Mouse (Mus musculus): Measurements from ENCODE around the gene Rnf180. TPM values are rescaled to one million over a fixed set of nuclear protein-coding genes. Genes with fewer than 3 reads are reported as not detected.

Gene Rnf180
- polyA plus RNA-seq, 1 experiment from 2014 or later = 8.2 TPM

- Histone ChIP-seq H3K36me3 (ENCODE audit: inconsistent target) (no peaks in the 10 kb centered on the region), H3K4me3 (ENCODE audit: inconsistent target) (no peak overlapping the region), H3K27ac (no peak overlapping the region), H3K79me2 (ENCODE audit: inconsistent target) (no peaks in the 10 kb centered on the region; the same call in 1 of the 2 replicates)
- 100% methylated on average over 5 of the region's 5 CpGs for WGBS (ENCODE audit: missing documents)
Observed at GRCm38 (mm10) chr13:105290021-105290420, 4.6 kb downstream of the Rnf180 start.

- Histone ChIP-seq H3K36me3 (ENCODE audit: inconsistent target) (no peaks in the 10 kb centered on the region), H3K4me3 (ENCODE audit: inconsistent target) (no peak overlapping the region), H3K27ac (no peak overlapping the region), H3K79me2 (ENCODE audit: inconsistent target) (no peaks in the 10 kb centered on the region)
- WGBS (ENCODE audit: missing documents) = 70% methylated on average over 8 of the region's 8 CpGs
Observed at GRCm38 (mm10) chr13:105279397-105280018, 15.1 kb downstream of the Rnf180 start.

GRCm38 (mm10) chr13:105270394-105271094, 24.1 kb downstream of the Rnf180 start:
- H3K79me2 ChIP-seq (ENCODE audit: inconsistent target) = no peaks in the 10 kb centered on the region
- 0 out of 2 replicates have a peak, but pooled peaks cover 8% of the 10 kb centered on the region for H3K36me3 ChIP-seq (ENCODE audit: inconsistent target)
- H3K27ac ChIP-seq = no peak overlapping the region
- H3K4me3 ChIP-seq (ENCODE audit: inconsistent target) = no peak overlapping the region
- WGBS (ENCODE audit: missing documents) = 96% methylated on average over 8 of the region's 8 CpGs

GRCm38 (mm10) chr13:105267464-105267863, 27.2 kb downstream of the Rnf180 start:
- Histone ChIP-seq H3K4me3 (ENCODE audit: inconsistent target) (no peak overlapping the region), H3K36me3 (ENCODE audit: inconsistent target) (0 out of 2 replicates have a peak, but pooled peaks cover 8% of the 10 kb centered on the region), H3K27ac (no peak overlapping the region), H3K79me2 (ENCODE audit: inconsistent target) (no peaks in the 10 kb centered on the region)
- WGBS (ENCODE audit: missing documents) = 94% methylated on average over 6 of the region's 6 CpGs

GRCm38 (mm10) chr13:105266746-105267145, 27.9 kb downstream of the Rnf180 start:
- Histone ChIP-seq H3K27ac (no peak overlapping the region), H3K4me3 (ENCODE audit: inconsistent target) (no peak overlapping the region), H3K36me3 (ENCODE audit: inconsistent target) (0 out of 2 replicates have a peak, but pooled peaks cover 8% of the 10 kb centered on the region), H3K79me2 (ENCODE audit: inconsistent target) (no peaks in the 10 kb centered on the region)
- WGBS (ENCODE audit: missing documents) = 0% methylated on average over 2 of the region's 3 CpGs

GRCm38 (mm10) chr13:105256757-105257433, 37.7 kb downstream of the Rnf180 start:
- H3K27ac ChIP-seq = no peak overlapping the region
- no peaks in the 10 kb centered on the region for H3K79me2 ChIP-seq (ENCODE audit: inconsistent target)
- no peak overlapping the region for H3K4me3 ChIP-seq (ENCODE audit: inconsistent target)
- 93% methylated on average over 4 of the region's 4 CpGs for WGBS (ENCODE audit: missing documents)
- H3K36me3 ChIP-seq (ENCODE audit: inconsistent target) = no peaks in the 10 kb centered on the region

GRCm38 (mm10) chr13:105250767-105251166, 43.8 kb downstream of the Rnf180 start:
- Histone ChIP-seq H3K79me2 (ENCODE audit: inconsistent target) (no peaks in the 10 kb centered on the region), H3K36me3 (ENCODE audit: inconsistent target) (peaks cover 5% of the 10 kb centered on the region; the same call in 1 of the 2 replicates), H3K4me3 (ENCODE audit: inconsistent target) (no peak overlapping the region), H3K27ac (no peak overlapping the region)
- WGBS (ENCODE audit: missing documents) = 96% methylated on average over 4 of the region's 4 CpGs

GRCm38 (mm10) chr13:105250264-105250663, 44.4 kb downstream of the Rnf180 start:
- Histone ChIP-seq H3K79me2 (ENCODE audit: inconsistent target) (no peaks in the 10 kb centered on the region), H3K27ac (no peak overlapping the region), H3K36me3 (ENCODE audit: inconsistent target) (peaks cover 5% of the 10 kb centered on the region; the same call in 1 of the 2 replicates), H3K4me3 (ENCODE audit: inconsistent target) (no peak overlapping the region)
- WGBS (ENCODE audit: missing documents) = 92% methylated on average over 9 of the region's 9 CpGs

- peaks cover 5% of the 10 kb centered on the region; the same call in 1 of the 2 replicates for H3K36me3 ChIP-seq (ENCODE audit: inconsistent target)
- no peaks in the 10 kb centered on the region for H3K79me2 ChIP-seq (ENCODE audit: inconsistent target)
- WGBS (ENCODE audit: missing documents) = 92% methylated on average over 14 of the region's 14 CpGs
- no peak overlapping the region for H3K4me3 ChIP-seq (ENCODE audit: inconsistent target)
- H3K27ac ChIP-seq = no peak overlapping the region
Observed at GRCm38 (mm10) chr13:105249599-105249998, 45.0 kb downstream of the Rnf180 start.

GRCm38 (mm10) chr13:105247691-105248090, 46.9 kb downstream of the Rnf180 start:
- Histone ChIP-seq H3K36me3 (ENCODE audit: inconsistent target) (peaks cover 5% of the 10 kb centered on the region; the same call in 1 of the 2 replicates), H3K4me3 (ENCODE audit: inconsistent target) (no peak overlapping the region), H3K27ac (no peak overlapping the region), H3K79me2 (ENCODE audit: inconsistent target) (no peaks in the 10 kb centered on the region)
- WGBS (ENCODE audit: missing documents) = 94% methylated on average over 6 of the region's 6 CpGs

- no peak overlapping the region for H3K27ac ChIP-seq
- H3K36me3 ChIP-seq (ENCODE audit: inconsistent target) = no peaks in the 10 kb centered on the region; the same call in 1 of the 2 replicates
- no peak overlapping the region for H3K4me3 ChIP-seq (ENCODE audit: inconsistent target)
- no peaks in the 10 kb centered on the region for H3K79me2 ChIP-seq (ENCODE audit: inconsistent target)
- 92% methylated on average over 2 of the region's 2 CpGs for WGBS (ENCODE audit: missing documents)
Observed at GRCm38 (mm10) chr13:105240810-105241209, 53.8 kb downstream of the Rnf180 start.

GRCm38 (mm10) chr13:105227126-105227525, 67.5 kb downstream of the Rnf180 start:
- H3K4me3 ChIP-seq (ENCODE audit: inconsistent target) = no peak overlapping the region
- 85% methylated on average over 4 of the region's 4 CpGs for WGBS (ENCODE audit: missing documents)
- H3K27ac ChIP-seq = no peak overlapping the region
- H3K36me3 ChIP-seq (ENCODE audit: inconsistent target) = no peaks in the 10 kb centered on the region
- no peaks in the 10 kb centered on the region for H3K79me2 ChIP-seq (ENCODE audit: inconsistent target)

GRCm38 (mm10) chr13:105224048-105224447, 70.6 kb downstream of the Rnf180 start:
- Histone ChIP-seq H3K36me3 (ENCODE audit: inconsistent target) (no peaks in the 10 kb centered on the region), H3K4me3 (ENCODE audit: inconsistent target) (no peak overlapping the region), H3K27ac (no peak overlapping the region), H3K79me2 (ENCODE audit: inconsistent target) (no peaks in the 10 kb centered on the region)
- 83% methylated on average over 10 of the region's 10 CpGs for WGBS (ENCODE audit: missing documents)

- Histone ChIP-seq H3K4me3 (ENCODE audit: inconsistent target) (no peak overlapping the region), H3K36me3 (ENCODE audit: inconsistent target) (no peaks in the 10 kb centered on the region)
- 82% methylated on average over 3 of the region's 3 CpGs for WGBS (ENCODE audit: missing documents)
Observed at GRCm38 (mm10) chr13:105223147-105223546, 71.5 kb downstream of the Rnf180 start.

More at GRCm38 (mm10) chr13:105223147-105223546, 71.5 kb downstream of the Rnf180 start:
- H3K27ac ChIP-seq = no peak overlapping the region
- H3K79me2 ChIP-seq (ENCODE audit: inconsistent target) = no peaks in the 10 kb centered on the region
